Mouse (Mus musculus) liver (tissue): ENCODE results near the gene 1300017J02Rik.
A peak's percentile ranks its signal among the peaks of the same experiment; 100 is the strongest.

Experiments
- DNase-seq: peaks from one replicate; pipeline ENCODE4 v3.0.0-alpha.2; 2020; ENCODE audit warnings: mixed read lengths

The 1300017J02Rik gene

GRCm38 (mm10) chr9:103265778-103266177 lies 39.1 kb downstream of the 1300017J02Rik start:
- DNase-seq = peak; percentile 35

DNA sequence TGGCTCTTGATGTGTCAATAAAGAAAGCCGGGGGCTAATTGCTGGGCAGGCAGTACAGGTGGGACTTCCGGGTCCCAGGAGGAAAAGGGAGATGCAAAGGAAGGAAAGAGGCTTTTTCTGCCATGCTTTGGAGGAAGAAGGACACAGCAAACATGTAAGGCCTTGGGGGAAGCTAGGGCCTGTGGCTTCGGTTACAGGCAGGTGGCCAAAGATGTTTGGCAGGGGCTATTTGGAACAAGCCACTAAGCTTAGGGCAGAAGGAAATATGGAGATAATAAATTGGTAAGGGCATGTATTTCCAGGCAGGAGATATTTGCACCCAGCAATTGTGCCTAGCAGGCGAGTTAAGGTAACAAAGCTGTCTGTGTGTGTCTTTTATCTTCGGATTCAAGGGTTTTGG lies 52.0 kb downstream of the 1300017J02Rik start:
- DNase-seq = no peak

DNA sequence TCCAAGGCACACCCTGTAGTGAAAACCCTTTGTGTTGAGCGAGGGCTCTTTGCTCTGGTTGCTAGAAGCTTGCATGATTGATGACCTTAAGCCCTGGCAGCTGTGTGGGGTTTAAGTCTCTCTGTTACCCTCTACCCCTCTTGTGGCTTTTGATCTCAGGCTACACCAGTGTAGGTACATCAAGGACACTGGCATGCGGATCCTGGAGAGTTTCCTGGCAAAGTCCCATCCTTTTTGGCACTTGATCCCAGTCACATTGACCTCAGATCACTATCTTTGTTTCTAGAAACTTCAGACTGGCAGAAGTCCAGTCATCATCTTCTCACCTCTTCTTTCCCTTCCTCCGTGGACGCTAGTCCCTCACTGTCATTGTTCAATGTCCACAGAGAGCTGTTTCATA lies 56.3 kb downstream of the 1300017J02Rik start:
- no peak for DNase-seq

DNA sequence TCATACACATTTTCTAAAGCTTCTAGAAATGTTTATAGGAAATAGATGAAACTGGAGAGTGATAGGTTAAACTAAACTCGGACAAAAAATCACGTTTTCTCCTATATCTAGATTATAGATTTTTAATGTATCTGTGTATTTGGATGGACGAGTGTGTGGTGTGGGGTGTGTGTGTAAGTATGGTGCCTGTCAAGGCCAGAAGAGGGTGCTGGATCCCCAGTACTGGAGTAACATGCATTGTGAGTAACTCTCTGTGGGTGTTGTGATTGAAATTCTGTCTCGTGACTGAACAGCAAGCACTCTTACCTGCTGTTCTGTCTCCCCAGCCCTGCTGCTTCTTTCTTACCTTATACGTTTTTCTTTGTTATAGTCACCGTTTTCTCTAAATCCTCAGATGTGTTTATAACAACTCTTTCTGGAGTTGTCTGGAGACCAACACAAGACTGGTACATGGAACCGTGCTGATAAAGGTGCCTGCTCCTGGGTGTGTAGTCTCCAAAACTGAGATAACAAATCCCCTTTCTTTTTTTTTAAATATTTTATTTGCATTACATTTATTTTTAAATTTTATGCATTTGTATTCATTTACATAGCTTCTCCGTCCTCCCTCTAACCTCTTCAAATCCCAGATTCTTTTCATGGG lies 58.2 kb downstream of the 1300017J02Rik start:
- no peak for DNase-seq

DNA sequence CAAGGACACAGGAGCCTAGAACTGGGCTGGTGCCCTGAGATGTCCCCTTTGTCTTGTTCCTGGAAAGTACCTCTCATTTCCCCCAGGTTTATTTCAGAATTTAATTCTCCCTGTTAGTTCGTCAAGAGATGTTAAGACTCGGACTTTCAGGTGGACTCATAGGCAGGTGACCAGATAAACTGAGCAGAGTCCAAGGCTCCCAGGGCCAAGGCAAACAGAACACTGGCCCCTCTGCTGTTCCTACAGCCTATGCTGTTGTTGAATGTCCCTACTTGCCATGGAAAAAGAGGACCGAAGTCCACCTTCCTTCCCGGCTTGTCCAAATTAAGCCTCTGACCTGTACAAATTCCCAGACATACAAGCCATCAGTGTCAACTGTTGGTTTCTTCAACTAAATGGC lies 61.2 kb downstream of the 1300017J02Rik start:
- peak; percentile 28 for DNase-seq

DNA sequence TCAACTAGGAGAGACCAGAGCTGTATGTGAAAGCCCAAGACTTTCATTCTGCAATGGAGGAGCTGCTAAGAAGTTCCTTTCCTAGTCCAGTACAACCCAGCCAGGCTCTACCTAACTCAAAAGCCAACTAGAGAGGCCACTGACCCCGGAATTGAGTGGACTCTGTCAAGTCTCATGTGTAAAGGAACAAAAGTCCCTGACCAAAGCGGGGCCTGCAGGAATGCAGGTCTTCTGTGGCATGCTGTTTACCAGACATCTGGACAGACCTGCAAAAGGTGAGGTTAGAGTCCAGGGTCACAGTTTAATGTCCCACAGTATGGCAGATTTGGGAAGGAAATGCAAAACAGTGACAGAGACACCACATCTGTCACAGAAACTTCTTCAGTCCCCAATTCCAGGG lies 63.7 kb downstream of the 1300017J02Rik start:
- no peak for DNase-seq

DNA sequence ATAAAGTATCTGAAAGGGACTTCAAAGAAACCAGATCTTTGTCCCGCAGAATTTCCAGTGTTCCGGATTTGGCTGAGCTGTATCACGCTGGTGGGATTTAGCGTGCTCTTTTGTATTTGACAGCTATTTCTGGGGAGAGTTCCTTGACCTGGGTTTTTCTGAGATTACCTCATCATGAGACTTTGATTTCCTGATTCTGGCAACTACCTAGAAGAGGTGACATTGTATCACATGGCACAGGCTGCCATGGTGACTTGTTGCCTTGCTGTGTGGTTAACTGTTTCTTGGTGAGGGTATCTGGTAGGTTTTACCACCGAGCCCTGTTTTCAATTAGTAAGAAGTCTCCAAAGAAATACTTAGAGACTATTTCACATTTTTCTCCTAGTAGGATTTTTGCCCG lies 65.4 kb downstream of the 1300017J02Rik start:
- no peak for DNase-seq

DNA sequence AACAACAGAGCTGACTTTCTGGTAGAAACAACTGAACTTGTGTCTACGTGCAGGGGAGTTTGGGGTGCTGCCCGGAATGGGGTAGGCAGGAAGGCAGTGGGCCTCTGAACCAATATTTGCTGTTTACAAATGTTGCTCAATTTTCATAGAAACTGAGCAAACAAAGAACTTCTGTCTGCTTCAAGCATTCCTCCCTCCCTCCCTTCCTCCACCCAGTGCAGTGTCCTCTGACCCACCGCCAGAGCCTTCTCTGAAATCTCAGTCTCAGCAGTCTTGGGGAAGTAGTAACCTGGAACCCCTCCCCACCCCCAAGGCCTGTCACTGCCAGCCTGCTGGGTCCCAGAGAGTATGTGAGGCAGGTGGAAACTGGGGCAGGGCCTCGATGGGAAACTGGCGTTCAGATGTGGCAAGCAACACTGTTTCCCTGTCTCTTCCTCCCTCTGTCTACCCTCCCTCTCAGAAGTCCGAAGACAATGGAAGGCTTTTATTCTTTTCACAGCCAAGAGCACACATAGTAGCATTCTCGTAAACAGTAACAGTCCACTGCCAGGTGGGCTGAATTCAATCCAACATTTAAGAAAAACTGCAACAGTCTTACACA lies 70.2 kb downstream of the 1300017J02Rik start:
- DNase-seq = no peak

GRCm38 (mm10) chr9:103234059-103234458 lies 70.8 kb downstream of the 1300017J02Rik start:
- no peak for DNase-seq

DNA sequence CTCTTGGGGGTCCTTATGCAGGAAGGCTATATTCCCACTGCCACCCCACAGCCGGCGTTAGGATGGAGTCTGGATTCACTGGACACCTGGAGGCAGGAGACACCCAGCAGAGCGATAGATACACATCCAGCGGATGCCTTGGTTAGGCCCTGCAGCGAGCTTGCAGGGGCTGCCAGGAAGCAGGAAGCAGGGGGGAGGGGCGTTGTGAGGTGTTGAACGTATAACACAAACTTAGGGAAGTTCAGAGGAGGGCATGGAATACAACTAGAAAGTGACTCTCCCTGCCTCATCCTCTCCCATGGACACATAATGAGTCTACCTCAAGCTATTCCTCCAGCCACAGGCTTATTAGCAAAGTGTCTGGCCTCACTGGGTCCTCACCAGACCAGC lies 71.9 kb downstream of the 1300017J02Rik start:
- peak; percentile 43 for DNase-seq

DNA sequence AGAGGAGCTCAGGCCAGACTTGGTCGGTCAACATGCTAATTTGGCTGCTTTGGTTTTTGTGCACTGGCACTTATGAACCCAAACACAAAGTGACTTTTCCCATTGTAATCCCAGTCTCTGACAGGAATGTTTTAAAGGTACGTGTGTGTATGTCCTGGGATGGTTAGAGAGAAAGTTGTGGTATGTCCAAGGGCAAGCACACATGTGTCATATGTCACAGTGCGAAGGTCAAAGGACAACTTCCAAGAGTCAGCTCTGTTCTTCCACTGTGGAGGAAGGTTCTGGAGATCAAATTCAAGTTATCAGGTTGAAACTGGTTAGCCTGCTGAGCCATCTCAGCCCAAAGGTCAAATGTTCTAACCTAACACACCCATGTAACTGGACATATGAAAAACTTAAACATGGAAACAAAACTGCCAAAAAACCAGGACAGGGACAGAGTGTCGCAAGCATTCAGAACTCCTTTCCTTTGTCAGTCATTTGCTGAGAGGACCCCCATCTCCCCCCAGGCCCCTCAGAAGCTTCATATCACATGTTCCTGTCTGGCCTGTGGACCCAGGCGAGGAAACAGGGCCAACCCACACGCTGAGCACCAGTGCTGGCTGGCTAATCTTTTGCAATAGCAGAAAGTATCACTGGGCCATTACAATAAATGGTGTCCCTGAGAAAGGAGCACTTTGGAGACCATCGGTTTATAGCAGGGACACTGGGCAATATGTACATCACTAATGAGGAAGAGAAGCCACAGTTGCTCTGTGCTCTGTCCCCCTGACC lies 72.5 kb downstream of the 1300017J02Rik start:
- DNase-seq = no peak

- DNase-seq = peak; percentile 70
Measured at GRCm38 (mm10) chr9:103230151-103230951, 74.5 kb downstream of the 1300017J02Rik start, which contains the start of the genes Gm20425 and Trf. TSS of gene Gm20425 (minus strand) at chr9:103230307. TSS of gene Trf (minus strand) at chr9:103230444.

DNA sequence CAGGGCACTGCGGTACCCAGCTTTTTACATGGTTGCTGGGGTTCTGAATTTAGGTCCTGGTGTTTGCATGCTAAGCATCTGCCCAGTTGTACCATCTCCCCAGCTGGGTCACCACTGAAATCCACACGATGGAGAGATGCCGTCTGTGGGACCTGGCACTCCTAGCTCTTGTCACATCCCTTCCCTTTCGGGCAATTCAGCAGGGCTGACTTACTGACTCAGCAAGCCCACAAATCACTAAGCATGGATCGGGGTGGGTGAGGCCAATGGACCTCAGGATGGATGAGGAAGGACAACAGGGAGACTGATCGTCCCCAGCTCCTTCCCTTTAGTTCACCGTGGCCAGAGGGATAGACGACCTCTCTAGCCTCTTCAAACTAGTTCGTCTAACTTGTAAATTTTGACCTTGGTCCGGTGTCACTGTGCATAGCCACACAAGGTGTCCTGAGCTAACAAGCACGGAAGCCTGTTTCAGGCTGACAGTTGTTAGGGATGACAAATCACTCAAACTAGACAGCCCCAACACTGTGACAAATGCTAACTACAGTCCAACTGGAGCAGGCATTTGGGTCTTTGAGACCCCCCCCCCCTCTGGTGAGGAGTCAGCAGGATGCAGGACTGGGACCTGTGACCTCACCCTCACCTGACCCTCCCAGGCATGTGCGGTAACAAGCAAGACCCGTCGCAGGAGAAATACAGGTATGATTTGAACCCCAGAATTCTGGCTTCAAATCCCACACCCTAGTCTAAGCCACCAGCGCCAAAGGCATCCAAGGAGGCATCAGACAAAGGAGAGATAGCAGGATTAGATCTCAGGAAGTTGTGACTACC lies 75.6 kb downstream of the 1300017J02Rik start:
- no peak for DNase-seq

DNA sequence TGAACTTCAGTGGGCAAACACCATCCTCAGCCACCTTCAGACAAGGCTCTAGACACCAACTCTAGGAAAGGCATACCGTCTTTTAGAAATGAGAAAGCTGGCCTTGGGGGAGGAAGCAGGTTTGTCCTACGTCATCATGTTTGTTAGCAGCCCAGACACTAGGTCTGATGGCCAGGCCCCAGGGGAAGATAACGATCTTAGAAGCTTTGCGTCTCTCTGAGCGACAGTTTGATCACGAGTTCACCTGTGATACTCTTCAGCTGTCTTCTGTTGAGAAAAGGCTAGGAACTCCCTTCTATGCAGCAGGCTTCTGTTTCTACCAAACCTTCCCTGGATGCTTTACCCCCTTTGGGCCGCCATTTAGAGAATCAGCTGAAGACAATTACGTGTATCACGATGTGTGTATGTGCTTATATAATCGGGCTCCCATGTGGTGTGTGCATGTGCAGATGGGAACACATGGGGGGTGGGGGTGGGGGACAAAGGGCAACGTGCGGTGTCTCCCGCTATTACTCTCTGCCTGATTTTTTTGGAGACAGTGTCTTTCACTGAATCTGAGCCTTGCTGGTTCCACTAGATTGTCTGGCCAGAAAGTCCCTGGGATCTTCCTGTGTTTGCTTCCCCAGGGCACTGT lies 76.4 kb downstream of the 1300017J02Rik start:
- DNase-seq = no peak

GRCm38 (mm10) chr9:103227760-103228159 lies 77.1 kb downstream of the 1300017J02Rik start:
- DNase-seq = no peak

- no peak for DNase-seq
Measured at GRCm38 (mm10) chr9:103226806-103227205, 78.1 kb downstream of the 1300017J02Rik start.

DNA sequence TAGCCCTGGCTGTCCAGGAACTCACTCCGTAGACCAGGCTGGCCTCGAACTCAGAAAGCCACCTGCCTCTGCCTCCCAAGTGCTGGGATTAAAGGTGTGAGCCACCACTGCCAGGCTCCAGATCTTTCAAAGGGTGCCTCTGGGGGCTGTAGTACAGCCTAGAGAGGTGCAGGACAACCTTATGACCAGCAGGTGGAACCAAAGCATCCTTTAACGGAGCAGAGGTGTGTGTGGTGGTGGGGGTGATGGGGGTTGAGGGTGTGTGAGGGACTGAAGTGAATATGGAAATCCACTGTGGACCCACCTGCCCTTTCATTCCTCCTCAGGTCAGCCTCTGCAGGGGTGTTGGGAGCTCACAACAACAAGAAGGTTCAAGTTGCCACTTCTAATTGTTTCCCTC lies 79.4 kb downstream of the 1300017J02Rik start:
- DNase-seq = peak; percentile 34

DNA sequence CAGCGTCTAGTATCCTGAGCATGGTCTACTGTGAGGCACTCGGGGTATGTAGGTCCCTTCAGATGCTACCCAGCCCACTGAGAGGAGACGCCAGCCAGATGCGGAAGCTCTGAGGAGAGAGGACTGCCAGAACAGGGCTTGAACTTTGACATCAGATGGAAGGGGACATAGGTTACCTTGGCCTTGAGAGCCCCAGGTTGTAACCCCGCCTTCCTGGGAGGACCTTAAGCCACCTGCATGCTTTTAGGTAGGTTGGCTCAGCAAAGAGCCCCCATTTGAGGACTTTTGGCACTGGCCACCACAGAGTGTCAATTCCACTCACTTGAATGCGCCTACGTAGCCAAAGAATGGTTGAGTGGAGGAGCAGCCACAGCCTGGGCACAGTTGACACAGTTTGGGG lies 80.2 kb downstream of the 1300017J02Rik start:
- no peak for DNase-seq

GRCm38 (mm10) chr9:103214281-103214680 lies 90.6 kb downstream of the 1300017J02Rik start:
- no peak for DNase-seq

DNA sequence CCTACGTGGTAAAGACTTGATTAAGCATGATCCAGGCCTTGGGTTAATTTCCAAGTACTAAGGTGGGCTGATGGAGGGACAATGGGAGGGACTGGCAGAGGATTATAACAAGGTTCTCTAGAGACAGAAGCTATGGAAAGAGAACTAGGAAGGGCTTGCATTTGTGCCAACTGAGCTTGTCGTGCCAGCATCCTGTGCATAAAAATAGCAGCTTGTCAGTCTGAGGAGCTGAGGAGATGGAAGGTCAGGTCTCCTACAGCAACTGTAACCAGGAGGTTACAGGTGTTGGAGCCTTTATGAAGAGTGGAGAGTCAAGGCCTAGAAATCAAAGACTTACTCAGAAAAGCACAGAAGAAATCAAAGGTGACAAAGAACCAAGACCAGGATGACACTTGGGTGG lies 91.3 kb downstream of the 1300017J02Rik start:
- DNase-seq = no peak

DNA sequence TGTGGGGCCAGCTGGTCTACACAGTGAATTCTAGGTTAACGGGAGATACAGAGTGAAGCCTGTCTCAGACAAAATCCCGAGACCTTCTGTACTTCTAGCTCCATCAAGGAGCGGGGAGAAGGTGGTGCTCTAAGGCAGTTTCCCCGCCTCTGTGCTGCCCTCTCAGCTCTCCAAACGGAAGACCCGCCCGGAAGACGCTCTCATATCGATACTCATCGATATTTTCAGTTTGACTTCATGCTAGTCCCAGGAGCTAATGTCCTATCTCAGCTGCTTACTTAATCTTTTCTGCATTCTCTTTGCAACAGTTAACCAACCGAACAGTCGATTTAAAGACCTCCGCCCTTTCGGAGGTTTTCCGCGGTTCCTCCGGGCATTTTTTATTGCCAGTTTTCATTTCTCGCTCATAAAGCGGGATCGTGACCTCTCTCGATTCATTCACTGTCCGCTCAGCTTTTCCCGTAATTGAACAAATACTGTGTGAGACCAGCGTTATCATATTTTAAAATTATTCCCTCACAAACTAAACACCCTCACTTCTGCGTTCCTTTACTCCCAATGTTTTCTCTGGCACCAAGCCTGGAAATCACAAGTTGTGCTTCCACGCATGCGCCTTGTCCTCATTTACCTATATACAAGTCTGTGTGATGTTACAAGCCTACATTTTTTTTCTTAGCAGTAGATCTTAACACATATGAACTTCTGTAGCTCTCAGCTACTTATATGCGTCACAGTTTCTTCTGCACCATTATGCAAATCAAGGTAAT lies 92.0 kb downstream of the 1300017J02Rik start:
- DNase-seq = no peak
